Mouse (Mus musculus): Measurements from ENCODE around the gene Stoml2. TPM values are rescaled to one million over a fixed set of nuclear protein-coding genes. Genes with fewer than 3 reads are reported as not detected.
A peak's percentile ranks its signal among the peaks of the same experiment; 100 is the strongest.
"Not testable (repeated sequence)": the region's sequence is repeated elsewhere in the genome, so short reads cannot be mapped to it uniquely, and the experiment has no call there.

The Stoml2 gene
- total and polyA plus RNA-seq, 3 experiments, result 97.3 to 114 (median 101) TPM

DNA sequence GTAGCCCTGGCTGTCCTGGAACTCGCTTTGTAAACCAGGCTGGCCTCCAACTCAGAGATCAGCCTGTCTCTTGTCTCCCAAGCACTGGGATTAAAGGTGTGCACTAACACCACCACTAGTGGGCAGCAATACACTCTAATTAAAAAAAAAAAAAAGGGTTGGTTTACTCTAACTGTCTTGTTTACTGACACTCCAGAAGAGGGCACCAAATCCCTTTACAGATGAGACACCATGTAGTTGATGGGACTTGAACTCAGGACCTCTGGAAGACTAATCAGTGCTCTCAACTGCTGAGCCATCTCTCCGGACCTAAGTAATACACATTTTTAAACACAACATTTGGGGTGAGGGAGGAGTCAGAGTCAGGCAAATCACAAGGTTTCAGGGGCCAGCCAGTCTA, 25.7 kb downstream of the Stoml2 start:
- H3K79me2 ChIP-seq (replicated peaks; ENCODE audit: control insufficient read depth, insufficient read depth, low read length), result no peaks in the 10 kb centered on the region
- H3K4me1 ChIP-seq (ENCODE audit: control insufficient read depth, insufficient read depth, low read length), result peaks cover 4% of the 10 kb centered on the region; the same call in 1 of the 2 replicates
- no peak overlapping the region for H3K4me3 ChIP-seq
- DNase-seq, result no peak
- H3K27me3 ChIP-seq (ENCODE audit: control insufficient read depth, insufficient read depth, low read length), result no peaks in the 10 kb centered on the region
- intact Hi-C loops (cut with DNase I), result loop anchor here (1.0 kb wide), 1 partner anchor 20 kb away; the partner anchor contains the start of gene Pigo
- no peak overlapping the region for H3K9ac ChIP-seq (ENCODE audit: low read depth, low read length)
- no peak overlapping the region for H3K27ac ChIP-seq
- no peak for TF ChIP-seq POLR2A (IDR thresholded peaks at IDR 0.05; ENCODE audit: insufficient read depth, low read depth, low read length)
- TF ChIP-seq CTCF (IDR thresholded peaks at IDR 0.05), result peak; percentile 84
- TF ChIP-seq EP300 (IDR thresholded peaks at IDR 0.05; ENCODE audit: insufficient read depth, low read depth, low read length), result no peak
- H3K36me3 ChIP-seq (ENCODE audit: control insufficient read depth, insufficient read depth, low read length), result no peaks in the 10 kb centered on the region
- WGBS, result 51% methylated on average over 2 of the region's 2 CpGs

DNA sequence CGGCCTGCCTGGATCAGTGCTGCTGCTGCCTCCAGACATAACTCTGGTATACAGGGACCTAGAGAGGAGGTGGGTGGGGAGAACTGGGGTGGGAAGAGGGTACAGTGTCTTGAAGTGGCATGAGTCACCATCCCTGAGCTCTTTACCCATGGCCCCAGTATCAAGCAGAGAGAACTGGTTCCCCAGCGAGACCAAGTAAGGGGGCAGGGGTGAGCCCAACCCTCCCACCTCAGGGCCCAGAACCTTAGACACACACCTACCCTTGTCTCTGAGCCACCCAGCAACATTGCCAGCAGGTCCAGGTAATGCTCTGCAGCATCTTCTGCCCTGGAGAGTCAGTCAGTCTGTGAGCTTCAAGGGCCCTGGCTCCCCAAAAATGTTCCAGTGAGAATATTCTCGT, 26.6 kb downstream of the Stoml2 start:
- H3K4me1 ChIP-seq (ENCODE audit: control insufficient read depth, insufficient read depth, low read length), result peaks cover 6% of the 10 kb centered on the region; the same call in 1 of the 2 replicates
- H3K27me3 ChIP-seq (ENCODE audit: control insufficient read depth, insufficient read depth, low read length), result no peaks in the 10 kb centered on the region
- intact Hi-C loops (cut with DNase I), result loop anchor here (1.0 kb wide), 1 partner anchor 20 kb away; the partner anchor contains the start of gene Pigo

DNA sequence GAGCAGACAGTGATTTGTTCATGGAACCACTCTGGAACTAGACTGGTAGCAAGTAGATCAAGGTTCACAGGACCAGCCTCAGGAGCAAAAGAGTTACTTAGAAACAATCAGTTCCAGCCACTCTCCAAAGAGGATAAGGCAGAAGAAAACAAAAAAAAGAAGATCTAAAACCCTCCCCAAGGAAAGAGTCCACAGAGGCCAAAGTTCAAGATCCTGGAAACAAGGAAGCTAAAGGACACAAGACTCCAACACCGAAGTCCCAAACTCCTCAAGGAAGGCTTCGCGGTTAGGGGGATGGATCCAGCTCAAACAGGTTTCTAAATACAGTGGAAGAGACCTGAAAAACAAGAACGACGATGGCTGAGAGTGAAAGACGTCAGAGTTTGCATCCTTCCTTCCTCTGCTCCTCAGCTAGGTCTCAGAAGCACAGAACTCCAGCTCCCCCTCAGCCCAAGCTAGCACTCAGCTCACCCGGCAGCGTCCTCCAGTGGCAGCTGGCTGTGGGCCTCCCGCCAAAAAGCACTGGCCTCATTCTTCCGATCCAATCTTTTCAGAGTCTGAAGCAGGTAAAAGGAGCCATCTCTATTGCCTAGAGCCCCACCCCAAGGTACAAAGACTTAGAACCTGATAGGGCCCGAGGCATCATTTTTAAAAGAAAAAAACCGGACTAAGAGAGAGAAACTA, 28.6 kb downstream of the Stoml2 start:
- Histone ChIP-seq H3K4me3 (no peak overlapping the region), H3K79me2 (replicated peaks; ENCODE audit: control insufficient read depth, insufficient read depth, low read length) (peaks cover 2% of the 10 kb centered on the region; the same call in 1 of the 2 replicates), H3K27me3 (ENCODE audit: control insufficient read depth, insufficient read depth, low read length) (no peaks in the 10 kb centered on the region), H3K9ac (ENCODE audit: low read depth, low read length) (no peak overlapping the region), H3K36me3 (ENCODE audit: control insufficient read depth, insufficient read depth, low read length) (peaks cover 12% of the 10 kb centered on the region), H3K4me1 (ENCODE audit: control insufficient read depth, insufficient read depth, low read length) (peaks cover 5% of the 10 kb centered on the region), H3K27ac (no peak overlapping the region)
- DNase-seq, result no peak
- TF ChIP-seq EP300 (IDR thresholded peaks at IDR 0.05; ENCODE audit: insufficient read depth, low read depth, low read length), result no peak
- no peak for TF ChIP-seq CTCF (IDR thresholded peaks at IDR 0.05)
- TF ChIP-seq POLR2A (IDR thresholded peaks at IDR 0.05; ENCODE audit: insufficient read depth, low read depth, low read length), result no peak
- 70% methylated on average over 12 of the region's 12 CpGs for WGBS
- intact Hi-C loops (cut with DNase I), result no loop called here

More for the DNA sequence above, 26.6 kb downstream of the Stoml2 start:
- WGBS, result 96% methylated on average over 3 of the region's 3 CpGs
- Histone ChIP-seq H3K4me3 (no peak overlapping the region), H3K27ac (no peak overlapping the region), H3K36me3 (ENCODE audit: control insufficient read depth, insufficient read depth, low read length) (no peaks in the 10 kb centered on the region), H3K9ac (ENCODE audit: low read depth, low read length) (no peak overlapping the region), H3K79me2 (replicated peaks; ENCODE audit: control insufficient read depth, insufficient read depth, low read length) (no peaks in the 10 kb centered on the region)
- no peak for DNase-seq
- TF ChIP-seq CTCF (IDR thresholded peaks at IDR 0.05) (no peak), EP300 (IDR thresholded peaks at IDR 0.05; ENCODE audit: insufficient read depth, low read depth, low read length) (no peak), POLR2A (IDR thresholded peaks at IDR 0.05; ENCODE audit: insufficient read depth, low read depth, low read length) (no peak)

DNA sequence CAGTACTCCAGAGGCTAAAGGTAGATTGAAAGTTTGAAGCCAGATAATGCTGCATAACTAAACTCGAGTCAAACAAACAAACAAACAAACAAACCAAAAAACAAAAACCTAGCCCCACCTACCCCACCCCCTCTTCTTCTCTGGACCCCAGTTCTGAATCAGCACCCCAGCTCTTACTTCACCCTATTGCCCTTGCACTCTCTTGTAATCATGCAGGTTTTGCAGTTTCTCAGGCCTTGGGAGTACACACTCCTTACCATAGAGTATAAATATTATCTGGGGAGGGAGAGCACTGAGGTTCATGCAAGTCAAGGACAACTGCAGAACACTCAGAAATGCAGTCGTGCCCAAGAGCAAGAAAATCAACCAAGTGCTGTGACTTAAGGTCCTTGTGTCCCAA, 30.2 kb downstream of the Stoml2 start:
- H3K9ac ChIP-seq (ENCODE audit: low read depth, low read length), result no peak overlapping the region
- peaks cover 22% of the 10 kb centered on the region for H3K36me3 ChIP-seq (ENCODE audit: control insufficient read depth, insufficient read depth, low read length)
- DNase-seq, result no peak
- TF ChIP-seq CTCF (IDR thresholded peaks at IDR 0.05) (no peak), POLR2A (IDR thresholded peaks at IDR 0.05; ENCODE audit: insufficient read depth, low read depth, low read length) (no peak), EP300 (IDR thresholded peaks at IDR 0.05; ENCODE audit: insufficient read depth, low read depth, low read length) (no peak)
- no peak overlapping the region for H3K4me3 ChIP-seq
- H3K27me3 ChIP-seq (ENCODE audit: control insufficient read depth, insufficient read depth, low read length), result no peaks in the 10 kb centered on the region
- intact Hi-C loops (cut with DNase I), result no loop called here
- H3K79me2 ChIP-seq (replicated peaks; ENCODE audit: control insufficient read depth, insufficient read depth, low read length), result peaks cover 3% of the 10 kb centered on the region; the same call in 1 of the 2 replicates
- H3K4me1 ChIP-seq (ENCODE audit: control insufficient read depth, insufficient read depth, low read length), result peaks cover 8% of the 10 kb centered on the region
- WGBS, result 92% methylated on average over 2 of the region's 2 CpGs
- no peak overlapping the region for H3K27ac ChIP-seq

DNA sequence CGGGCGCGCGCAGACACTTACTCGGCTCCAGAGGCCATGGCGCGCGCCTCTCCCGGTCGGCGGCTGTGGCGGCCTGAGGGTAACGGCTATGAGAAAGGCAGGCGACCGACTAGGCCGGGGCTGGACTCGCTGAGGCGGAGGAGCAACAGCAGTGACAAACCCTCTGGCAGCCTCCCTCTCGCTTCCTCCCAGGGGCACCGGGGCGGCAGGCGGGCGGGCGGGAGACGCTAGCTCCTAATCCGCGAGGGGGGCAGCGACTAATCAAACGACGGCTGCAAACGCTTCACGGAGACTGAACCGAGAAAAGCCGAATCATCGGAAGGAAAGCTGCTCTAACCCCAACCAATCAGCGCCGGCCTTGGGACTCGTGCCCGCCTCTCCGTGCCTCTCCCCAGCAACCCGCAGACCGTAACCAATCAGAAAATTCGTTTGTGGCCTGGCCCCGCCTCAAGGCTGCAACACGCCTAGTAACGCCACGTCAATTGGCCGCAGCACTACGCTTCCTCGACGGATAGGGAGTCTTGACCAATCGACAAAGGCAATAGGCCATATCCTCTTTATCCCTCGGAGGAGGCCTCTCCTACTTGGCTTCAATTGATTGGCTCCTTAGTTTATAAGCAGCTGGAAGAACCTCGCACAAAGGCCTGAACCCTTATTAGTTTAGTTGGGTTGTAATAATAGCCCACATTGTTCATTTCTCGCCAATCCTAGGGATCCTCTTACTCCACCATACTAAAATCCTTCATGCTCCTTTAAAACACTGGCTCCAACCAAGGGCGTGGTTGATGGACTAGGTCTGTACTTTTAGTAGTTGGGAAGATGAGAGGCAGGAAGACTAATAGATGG, 31.1 kb downstream of the Stoml2 start, which contains the start of gene Vcp:
TSS of gene Vcp (minus strand) at position 367 of the 846 bp plus-strand sequence.
- peak; percentile 27; the same call in 1 of the 2 replicates for TF ChIP-seq POLR2A (IDR thresholded peaks at IDR 0.05; ENCODE audit: insufficient read depth, low read depth, low read length)
- DNase-seq, result peak; percentile 98 to 99
- H3K27me3 ChIP-seq (ENCODE audit: control insufficient read depth, insufficient read depth, low read length); H3K79me2 ChIP-seq (replicated peaks; ENCODE audit: control insufficient read depth, insufficient read depth, low read length); intact Hi-C loops (cut with DNase I); H3K4me1 ChIP-seq (ENCODE audit: control insufficient read depth, insufficient read depth, low read length): not testable (repeated sequence)
- Histone ChIP-seq H3K9ac (ENCODE audit: low read depth, low read length) (peak within 1 kb of the TSS; percentile 99), H3K27ac (peak within 1 kb of the TSS; percentile 98), H3K36me3 (ENCODE audit: control insufficient read depth, insufficient read depth, low read length) (peaks cover 26% of the 10 kb centered on the region), H3K4me3 (peak within 1 kb of the TSS; percentile 81)
- 1% methylated on average over 56 of the region's 56 CpGs for WGBS
